Mouse (Mus musculus): Measurements from ENCODE around the gene BC004004. TPM values are rescaled to one million over a fixed set of nuclear protein-coding genes. Genes with fewer than 3 reads are reported as not detected.

The BC004004 gene
- total and polyA plus RNA-seq, 3 experiments, result 81.8 to 86.3 TPM; not detected in 1

- Histone ChIP-seq H3K27ac (ENCODE audit: control insufficient read depth, low read depth, low read length) (no peak overlapping the region), H3K27me3 (ENCODE audit: control insufficient read depth in 1 of 2, insufficient read depth in 2 of 2, low read length in 2 of 2) (no peaks in the 10 kb centered on the region), H3K9me3 (replicated peaks; ENCODE audit: insufficient read depth, low read length) (no peaks in the 10 kb centered on the region), H3K4me3 (ENCODE audit: control insufficient read depth in 1 of 2, insufficient read depth in 1 of 2, low read depth in 2 of 2, low read length in 2 of 2) (no peak overlapping the region), H3K4me1 (ENCODE audit: control insufficient read depth in 1 of 2, insufficient read depth in 2 of 2, low read length in 2 of 2) (peaks cover 0 to 17% of the 10 kb centered on the region in 2 experiments; a peak in 3 of 4 replicates), H3K9ac (ENCODE audit: control insufficient read depth, low read depth, low read length, poor library complexity, severe bottlenecking) (no peak overlapping the region), H3K36me3 (ENCODE audit: control insufficient read depth in 1 of 2, insufficient read depth in 2 of 2, low read length in 2 of 2) (peaks cover 6 to 7% of the 10 kb centered on the region in 2 experiments), H3K79me2 (ENCODE audit: control insufficient read depth, insufficient read depth, low read length, poor library complexity) (peaks cover 51% of the 10 kb centered on the region)
- no peak for TF ChIP-seq GABPA (IDR thresholded peaks at IDR 0.05; ENCODE audit: low read depth, low read length)
- no peak for DNase-seq (ENCODE audit: low read depth, low spot score)
Measured at GRCm38 (mm10) chr17:29258025-29258558, 10.5 kb upstream of the BC004004 start.

- Histone ChIP-seq H3K4me1 (ENCODE audit: control insufficient read depth in 1 of 2, insufficient read depth in 2 of 2, low read length in 2 of 2) (peaks cover 0 to 17% of the 10 kb centered on the region in 2 experiments; a peak in 3 of 4 replicates), H3K36me3 (ENCODE audit: control insufficient read depth in 1 of 2, insufficient read depth in 2 of 2, low read length in 2 of 2) (peaks cover 6 to 7% of the 10 kb centered on the region in 2 experiments), H3K9ac (ENCODE audit: control insufficient read depth, low read depth, low read length, poor library complexity, severe bottlenecking) (no peak overlapping the region), H3K79me2 (ENCODE audit: control insufficient read depth, insufficient read depth, low read length, poor library complexity) (peaks cover 60% of the 10 kb centered on the region), H3K27ac (ENCODE audit: control insufficient read depth, low read depth, low read length) (no peak overlapping the region), H3K27me3 (ENCODE audit: control insufficient read depth in 1 of 2, insufficient read depth in 2 of 2, low read length in 2 of 2) (no peaks in the 10 kb centered on the region), H3K9me3 (replicated peaks; ENCODE audit: insufficient read depth, low read length) (no peaks in the 10 kb centered on the region), H3K4me3 (ENCODE audit: control insufficient read depth in 1 of 2, insufficient read depth in 1 of 2, low read depth in 2 of 2, low read length in 2 of 2) (no peak overlapping the region)
- DNase-seq (ENCODE audit: low read depth, low spot score), result no peak
- no peak for TF ChIP-seq POLR2AphosphoS2 (IDR thresholded peaks at IDR 0.05; ENCODE audit: low read length)
- TF ChIP-seq HCFC1 (IDR thresholded peaks at IDR 0.05; ENCODE audit: low read depth, low read length), result no peak
- no peak for TF ChIP-seq ZNF384 (IDR thresholded peaks at IDR 0.05; ENCODE audit: low read depth, low read length)
- TF ChIP-seq RAD21 (IDR thresholded peaks at IDR 0.05; ENCODE audit: low read depth, low read length), result no peak
- no peak for TF ChIP-seq ELF1 (IDR thresholded peaks at IDR 0.05; ENCODE audit: low read depth, low read length)
- TF ChIP-seq POLR2AphosphoS5 (IDR thresholded peaks at IDR 0.05; ENCODE audit: borderline replicate concordance, low read depth, low read length), result no peak
- no peak for TF ChIP-seq MXI1 (IDR thresholded peaks at IDR 0.05; ENCODE audit: low read depth, low read length)
- no peak for TF ChIP-seq CHD2 (IDR thresholded peaks at IDR 0.05; ENCODE audit: low read length)
- TF ChIP-seq ZC3H11A (IDR thresholded peaks at IDR 0.05; ENCODE audit: low read depth, low read length), result no peak
- TF ChIP-seq NELFE (IDR thresholded peaks at IDR 0.05; ENCODE audit: low read depth, low read length), result no peak
Measured at GRCm38 (mm10) chr17:29258921-29259320, 9.7 kb upstream of the BC004004 start.

- Histone ChIP-seq H3K9ac (ENCODE audit: control insufficient read depth, low read depth, low read length, poor library complexity, severe bottlenecking) (peak overlapping the region; percentile 23; the same call in 1 of the 2 replicates), H3K27ac (ENCODE audit: control insufficient read depth, low read depth, low read length) (no peak overlapping the region), H3K36me3 (ENCODE audit: control insufficient read depth in 1 of 2, insufficient read depth in 2 of 2, low read length in 2 of 2) (peaks cover 7% of the 10 kb centered on the region in 2 experiments; a peak in 3 of 4 replicates), H3K27me3 (ENCODE audit: control insufficient read depth in 1 of 2, insufficient read depth in 2 of 2, low read length in 2 of 2) (no peaks in the 10 kb centered on the region), H3K79me2 (ENCODE audit: control insufficient read depth, insufficient read depth, low read length, poor library complexity) (peaks cover 64% of the 10 kb centered on the region), H3K4me1 (ENCODE audit: control insufficient read depth in 1 of 2, insufficient read depth in 2 of 2, low read length in 2 of 2) (peaks cover 0 to 20% of the 10 kb centered on the region in 2 experiments; a peak in 3 of 4 replicates), H3K9me3 (replicated peaks; ENCODE audit: insufficient read depth, low read length) (no peaks in the 10 kb centered on the region), H3K4me3 (ENCODE audit: control insufficient read depth in 1 of 2, insufficient read depth in 1 of 2, low read depth in 2 of 2, low read length in 2 of 2) (no peak overlapping the region)
- DNase-seq (ENCODE audit: low read depth, low spot score), result peak; percentile 87
- TF ChIP-seq JUND (IDR thresholded peaks at IDR 0.05; ENCODE audit: low read depth, low read length) (no peak), KAT2A (conservative IDR thresholded peaks at IDR 0.05; ENCODE audit: low read depth, low read length) (no peak), CTCF (IDR thresholded peaks at IDR 0.05 in 2 of 3, conservative IDR thresholded peaks at IDR 0.05 in 1 of 3; ENCODE audit: control insufficient read depth in 1 of 3, insufficient read depth in 1 of 3, low read depth in 2 of 3, low read length in 3 of 3, poor library complexity in 1 of 3, severe bottlenecking in 1 of 3) (peak; percentile 63 to 80 (median 73)), ZKSCAN1 (IDR thresholded peaks at IDR 0.05; ENCODE audit: low read depth, low read length) (no peak), ZNF384 (IDR thresholded peaks at IDR 0.05; ENCODE audit: low read depth, low read length) (no peak), E2F4 (IDR thresholded peaks at IDR 0.05; ENCODE audit: borderline replicate concordance, low read depth, low read length) (no peak), ZC3H11A (IDR thresholded peaks at IDR 0.05; ENCODE audit: low read depth, low read length) (no peak), MEF2A (IDR thresholded peaks at IDR 0.05; ENCODE audit: extremely low read depth, insufficient replicate concordance, low read depth, low read length, poor library complexity, severe bottlenecking) (no peak), MYB (IDR thresholded peaks at IDR 0.05; ENCODE audit: low read depth, low read length) (no peak), TCF12 (IDR thresholded peaks at IDR 0.05; ENCODE audit: low read depth, low read length) (no peak), USF2 (IDR thresholded peaks at IDR 0.05; ENCODE audit: borderline replicate concordance in 1 of 2, insufficient read depth in 1 of 2, low read depth in 1 of 2, low read length in 2 of 2) (no peak), CHD1 (IDR thresholded peaks at IDR 0.05; ENCODE audit: low read depth, low read length) (no peak), POLR2AphosphoS5 (IDR thresholded peaks at IDR 0.05; ENCODE audit: borderline replicate concordance, low read depth, low read length) (no peak), CHD2 (IDR thresholded peaks at IDR 0.05; ENCODE audit: low read length) (no peak), RAD21 (IDR thresholded peaks at IDR 0.05; ENCODE audit: low read depth, low read length) (peak; percentile 14), ELF1 (IDR thresholded peaks at IDR 0.05; ENCODE audit: low read depth, low read length) (no peak), SMC3 (IDR thresholded peaks at IDR 0.05; ENCODE audit: low read depth, low read length) (peak; percentile 53), MXI1 (IDR thresholded peaks at IDR 0.05; ENCODE audit: low read depth, low read length) (peak; percentile 23; the same call in 1 of the 2 replicates), SIN3A (IDR thresholded peaks at IDR 0.05; ENCODE audit: low read length) (no peak), MAX (IDR thresholded peaks at IDR 0.05; ENCODE audit: low read length) (no peak)
Measured at GRCm38 (mm10) chr17:29259489-29259888, 9.1 kb upstream of the BC004004 start.

Measured in MEL (cell line).